8 mouse cellular contexts compared by ENCODE assay signal in the genomic region with DNA sequence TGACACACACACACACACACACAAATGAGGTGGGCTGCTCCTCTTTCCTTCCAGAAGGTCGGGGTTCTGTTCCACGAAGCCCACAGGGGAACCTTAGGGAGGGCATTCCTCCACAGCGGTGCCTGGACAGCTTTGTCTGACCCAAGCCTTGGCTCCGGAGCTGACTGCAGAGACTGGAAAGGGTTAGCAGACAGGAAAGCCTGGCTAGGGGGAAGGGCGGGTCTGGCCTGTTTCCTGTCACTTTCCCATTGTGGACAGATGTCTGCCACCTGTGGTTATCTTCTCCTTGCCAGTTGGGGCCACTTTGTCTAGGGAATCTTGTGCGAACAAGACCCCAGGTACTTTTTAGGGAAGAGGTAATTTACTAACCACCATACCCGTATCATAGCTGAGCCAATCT. TPM values are rescaled to one million over a fixed set of nuclear protein-coding genes. Genes with fewer than 3 reads are reported as not detected.
DNase-seq lines count a peak whose midpoint lies in the region; ATAC-seq and TF ChIP-seq lines count a peak whose summit lies in the region.

No protein-coding gene starts in this region.

- WGBS in thymus, adult 2 months, result 1% methylated on average over 7 of the region's 7 CpGs
- 5% methylated on average over 7 of the region's 7 CpGs for WGBS in limb, embryonic 11.5 days
- 11% methylated on average over 7 of the region's 7 CpGs for WGBS in midbrain, embryonic 15.5 days

- TF ChIP-seq CTCF in thymus, adult 2 months (IDR thresholded peaks at IDR 0.05; ENCODE audit: borderline replicate concordance, control insufficient read depth, extremely low read depth, insufficient read depth, low read length, poor library complexity), result no peak

- H3K4me2 ChIP-seq in limb, embryonic 11.5 days (ENCODE audit: low read depth, severe bottlenecking), result peak overlapping the region; percentile 57
- peak overlapping the region; percentile 18 for H3K4me2 ChIP-seq in midbrain, embryonic 15.5 days

- H3K9me3 ChIP-seq in limb, embryonic 11.5 days (ENCODE audit: control insufficient read depth, low read length), result no peaks in the 10 kb centered on the region
- no peaks in the 10 kb centered on the region for H3K9me3 ChIP-seq in midbrain, embryonic 15.5 days

- TF ChIP-seq POLR2A in thymus, adult 2 months (IDR thresholded peaks at IDR 0.05; ENCODE audit: control insufficient read depth, extremely low read depth, insufficient read depth, low read length, poor library complexity), result no peak

- DNase-seq in thymus, adult 2 months, result no peak
- no peak for DNase-seq in thymus, postnatal 0 days (ENCODE audit: low spot score)
- peak; percentile 42 to 52 for DNase-seq in heart, postnatal 14 days
- peak; percentile 64 for DNase-seq in limb, embryonic 11.5 days (ENCODE audit: low spot score)
- no peak for DNase-seq in gastrocnemius, postnatal 4 days (ENCODE audit: low spot score in 2 of 2)

- no peaks in the 10 kb centered on the region for H3K36me3 ChIP-seq in thymus, adult 2 months (ENCODE audit: control insufficient read depth, insufficient read depth, low read length)
- H3K36me3 ChIP-seq in limb, embryonic 11.5 days (ENCODE audit: control insufficient read depth, insufficient read depth, low read length), result no peaks in the 10 kb centered on the region
- no peaks in the 10 kb centered on the region for H3K36me3 ChIP-seq in midbrain, embryonic 15.5 days (replicated peaks)

- H3K27ac ChIP-seq in thymus, adult 2 months (ENCODE audit: control insufficient read depth, insufficient read depth, low read length), result no peak overlapping the region
- no peak overlapping the region for H3K27ac ChIP-seq in limb, embryonic 11.5 days (replicated peaks; ENCODE audit: low read depth, low read length)
- H3K27ac ChIP-seq in midbrain, embryonic 15.5 days, result no peak overlapping the region

- peak; percentile 48; the same call in 1 of the 2 replicates for ATAC-seq in limb, embryonic 11.5 days (ENCODE audit: insufficient number of reproducible peaks, low FRiP score, low TSS enrichment, low read depth)
- ATAC-seq in midbrain, embryonic 15.5 days (replicated peaks), result no peak
- ATAC-seq in granulocyte monocyte progenitor cell, adult 5-6 weeks (replicated peaks; ENCODE audit: poor library complexity, severe bottlenecking), result no peak
- ATAC-seq in megakaryocyte-erythroid progenitor cell, adult 5-6 weeks (replicated peaks; ENCODE audit: low FRiP score, low TSS enrichment, poor library complexity, severe bottlenecking), result no peak

- H3K4me1 ChIP-seq in thymus, adult 2 months (replicated peaks; ENCODE audit: control insufficient read depth, insufficient read depth, low read length), result peaks cover 7% of the 10 kb centered on the region
- H3K4me1 ChIP-seq in limb, embryonic 11.5 days (ENCODE audit: control insufficient read depth, insufficient read depth, low read length), result peaks cover 3% of the 10 kb centered on the region
- peaks cover 17% of the 10 kb centered on the region for H3K4me1 ChIP-seq in midbrain, embryonic 15.5 days

- intact Hi-C loops in heart, postnatal 14 days (cut with DNase I), result no loop called here

- peak overlapping the region; percentile 47 for H3K9ac ChIP-seq in limb, embryonic 11.5 days (ENCODE audit: low read length)
- no peak overlapping the region for H3K9ac ChIP-seq in midbrain, embryonic 15.5 days

- H3K4me3 ChIP-seq in thymus, adult 2 months (ENCODE audit: control insufficient read depth, insufficient read depth, low read length), result peak overlapping the region; percentile 23
- H3K4me3 ChIP-seq in limb, embryonic 11.5 days (ENCODE audit: low read depth, low read length), result peak overlapping the region; percentile 31
- H3K4me3 ChIP-seq in midbrain, embryonic 15.5 days, result peak overlapping the region; percentile 15

- H3K27me3 ChIP-seq in thymus, adult 2 months (ENCODE audit: control insufficient read depth, insufficient read depth, low read length), result peaks cover 9% of the 10 kb centered on the region
- H3K27me3 ChIP-seq in limb, embryonic 11.5 days (ENCODE audit: control insufficient read depth, insufficient read depth, low read length), result no peaks in the 10 kb centered on the region
- H3K27me3 ChIP-seq in midbrain, embryonic 15.5 days (replicated peaks), result no peaks in the 10 kb centered on the region

RNA-seq across cellular contexts. Expression of a gene that starts 0.5 kb away (rescaled TPM):
- polyA plus RNA-seq in thymus, adult 2 months (2012; rRNA removed), result 44.5 and 52.1 TPM in 2 replicates
- polyA plus RNA-seq in thymus, postnatal 0 days (2015; fragmentation: Nextera tagmentation; extraction: Ambion mirVana), result 29.6 and 31.4 TPM in 2 replicates
- total RNA-seq in heart, postnatal 14 days (2021), result 1 to 10 TPM; 2.4 to 3.0 TPM
- polyA plus RNA-seq in limb, embryonic 11.5 days (2014; fragmentation: Nextera tagmentation; extraction: Ambion mirVana), result 9.1 and 11.1 TPM in 2 replicates
- 5.5 and 6.3 TPM in 2 replicates for polyA plus RNA-seq in midbrain, embryonic 15.5 days (2015; fragmentation: Nextera tagmentation; extraction: Ambion mirVana)
- not detected in 2 replicates for total RNA-seq in granulocyte monocyte progenitor cell, adult 5-6 weeks (2014; fragmentation: Nextera tagmentation)
- total RNA-seq in granulocyte monocyte progenitor cell, adult 5-6 weeks (2017), result not detected in 2 replicates
- 1 to 10 TPM; 1.8 to 2.3 TPM for total RNA-seq in gastrocnemius, postnatal 4 days (2021)
- 0.67 TPM in 1 of 2 replicates, not detected in the other for total RNA-seq in megakaryocyte-erythroid progenitor cell, adult 5-6 weeks (2014; fragmentation: Nextera tagmentation)
- not detected in 2 replicates for total RNA-seq in megakaryocyte-erythroid progenitor cell, adult 5-6 weeks (2017)

RNA-seq across cellular contexts. Expression of a gene that starts 21.2 kb away (rescaled TPM):
- 72.3 and 73.7 TPM in 2 replicates for polyA plus RNA-seq in thymus, adult 2 months (2012; rRNA removed)
- 43.8 and 51.3 TPM in 2 replicates for polyA plus RNA-seq in thymus, postnatal 0 days (2015; fragmentation: Nextera tagmentation; extraction: Ambion mirVana)
- total RNA-seq in heart, postnatal 14 days (2021), result 10 to 100 TPM; 19.7 to 22.8 TPM
- 81.2 and 85.2 TPM in 2 replicates for polyA plus RNA-seq in limb, embryonic 11.5 days (2014; fragmentation: Nextera tagmentation; extraction: Ambion mirVana)
- polyA plus RNA-seq in midbrain, embryonic 15.5 days (2015; fragmentation: Nextera tagmentation; extraction: Ambion mirVana), result 123 and 126 TPM in 2 replicates
- 31.9 and 38.5 TPM in 2 replicates for total RNA-seq in granulocyte monocyte progenitor cell, adult 5-6 weeks (2014; fragmentation: Nextera tagmentation)
- total RNA-seq in granulocyte monocyte progenitor cell, adult 5-6 weeks (2017), result 35.0 and 38.3 TPM in 2 replicates
- 10 to 100 TPM; 31.4 to 34.4 TPM for total RNA-seq in gastrocnemius, postnatal 4 days (2021)
- 38.4 and 44.2 TPM in 2 replicates for total RNA-seq in megakaryocyte-erythroid progenitor cell, adult 5-6 weeks (2014; fragmentation: Nextera tagmentation)
- 41.2 and 42.4 TPM in 2 replicates for total RNA-seq in megakaryocyte-erythroid progenitor cell, adult 5-6 weeks (2017)

RNA-seq across cellular contexts. Expression of a gene that starts 34.6 kb away (rescaled TPM):
- polyA plus RNA-seq in thymus, adult 2 months (2012; rRNA removed), result not detected in 2 replicates
- not detected in 2 replicates for polyA plus RNA-seq in thymus, postnatal 0 days (2015; fragmentation: Nextera tagmentation; extraction: Ambion mirVana)
- not detected for total RNA-seq in heart, postnatal 14 days (2021)
- not detected in 2 replicates for polyA plus RNA-seq in limb, embryonic 11.5 days (2014; fragmentation: Nextera tagmentation; extraction: Ambion mirVana)
- polyA plus RNA-seq in midbrain, embryonic 15.5 days (2015; fragmentation: Nextera tagmentation; extraction: Ambion mirVana), result not detected in 2 replicates
- total RNA-seq in granulocyte monocyte progenitor cell, adult 5-6 weeks (2014; fragmentation: Nextera tagmentation), result not detected in 2 replicates
- total RNA-seq in granulocyte monocyte progenitor cell, adult 5-6 weeks (2017), result not detected in 2 replicates
- not detected for total RNA-seq in gastrocnemius, postnatal 4 days (2021)
- total RNA-seq in megakaryocyte-erythroid progenitor cell, adult 5-6 weeks (2014; fragmentation: Nextera tagmentation), result not detected in 2 replicates
- not detected in 2 replicates for total RNA-seq in megakaryocyte-erythroid progenitor cell, adult 5-6 weeks (2017)

Comparison
In these comparisons a context has a peak if more than half of its experiments do, and no peak if none do; other contexts are left out.
1. DNase-seq: peak in heart, postnatal 14 days (2 of 2) and limb, embryonic 11.5 days (single experiment); none in thymus, adult 2 months (single experiment), thymus, postnatal 0 days (single experiment) and gastrocnemius, postnatal 4 days (0 of 2).
2. Peak in every context shown above with its lines, with median percentiles within 50 percentile points of each other: H3K4me3 ChIP-seq.